Mouse (Mus musculus): ENCODE measurements around the gene 1700007K13Rik.

1700007K13Rik gene

GRCm38 (mm10) chr2:28415387-28416024, 50.6 kb downstream of the 1700007K13Rik start:
- peak; percentile 33 for DNase-seq (ENCODE audit: low read depth, low spot score)

GRCm38 (mm10) chr2:28414757-28415137, 51.4 kb downstream of the 1700007K13Rik start:
- no peak for DNase-seq (ENCODE audit: low read depth, low spot score)

- DNase-seq (ENCODE audit: low read depth, low spot score), result no peak
Observed at GRCm38 (mm10) chr2:28414116-28414756, 51.9 kb downstream of the 1700007K13Rik start.

GRCm38 (mm10) chr2:28412936-28413335, 53.2 kb downstream of the 1700007K13Rik start:
- no peak for DNase-seq (ENCODE audit: low read depth, low spot score)
